ENCODE assay signal across 19 mouse cellular contexts in genomic region chr11:62825222-62826105, GRCm38 (mm10). TPM values are rescaled to one million over a fixed set of nuclear protein-coding genes. Genes with fewer than 3 reads are reported as not detected.
DNase-seq lines count a peak whose midpoint lies in the region; ATAC-seq and TF ChIP-seq lines count a peak whose summit lies in the region.
"Had no signal": no experiment of that assay in that cellular context is flagged by ENCODE, and none has a peak within 500 bp of the region (broad histone marks: within the 10 kb centered on the region; RNA-seq: fewer than 3 reads in every experiment).

No protein-coding gene starts in this region.

- TF ChIP-seq CTCF in intestine, postnatal 0 days (IDR thresholded peaks at IDR 0.05; ENCODE audit: low read depth) = no peak
- no peak for TF ChIP-seq CTCF in lung, embryonic 14.5 days (IDR thresholded peaks at IDR 0.05; ENCODE audit: low read depth)

- no peaks in the 10 kb centered on the region for H3K27me3 ChIP-seq in intestine, postnatal 0 days (replicated peaks; ENCODE audit: control insufficient read depth, insufficient read depth, low read length)
- H3K27me3 ChIP-seq in intestine, embryonic 15.5 days (replicated peaks) = no peaks in the 10 kb centered on the region
- no peaks in the 10 kb centered on the region for H3K27me3 ChIP-seq in lung, embryonic 14.5 days (ENCODE audit: insufficient read depth, low read length)
- no peaks in the 10 kb centered on the region for H3K27me3 ChIP-seq in limb, embryonic 14.5 days (ENCODE audit: control insufficient read depth, insufficient read depth, low read length)
- no peaks in the 10 kb centered on the region for H3K27me3 ChIP-seq in stomach, embryonic 16.5 days (ENCODE audit: control insufficient read depth, insufficient read depth, low read length)
- H3K27me3 ChIP-seq in hindbrain, embryonic 13.5 days = no peaks in the 10 kb centered on the region
- H3K27me3 ChIP-seq: lung, embryonic 15.5 days had no signal

- peaks cover 12% of the 10 kb centered on the region; the same call in 1 of the 2 replicates for H3K4me1 ChIP-seq in intestine, postnatal 0 days (replicated peaks; ENCODE audit: control insufficient read depth, insufficient read depth, low read length)
- H3K4me1 ChIP-seq in intestine, embryonic 15.5 days (replicated peaks) = peaks cover 28% of the 10 kb centered on the region; the same call in 1 of the 2 replicates
- 0 out of 2 replicates have a peak, but pooled peaks cover 6% of the 10 kb centered on the region for H3K4me1 ChIP-seq in lung, embryonic 14.5 days (ENCODE audit: insufficient read depth)
- peaks cover 22% of the 10 kb centered on the region for H3K4me1 ChIP-seq in limb, embryonic 14.5 days (ENCODE audit: control insufficient read depth, insufficient read depth, low read length)
- H3K4me1 ChIP-seq in stomach, embryonic 16.5 days (ENCODE audit: control insufficient read depth, insufficient read depth, low read length) = peaks cover 29% of the 10 kb centered on the region
- H3K4me1 ChIP-seq in hindbrain, embryonic 13.5 days (replicated peaks) = peaks cover 7% of the 10 kb centered on the region

- H3K4me2 ChIP-seq in intestine, postnatal 0 days (replicated peaks; ENCODE audit: low read depth) = no peak overlapping the region
- H3K4me2 ChIP-seq in intestine, embryonic 15.5 days (replicated peaks) = no peak overlapping the region
- H3K4me2 ChIP-seq in lung, embryonic 14.5 days = no peak overlapping the region
- no peak overlapping the region for H3K4me2 ChIP-seq in limb, embryonic 14.5 days (replicated peaks; ENCODE audit: low read depth, low read length, severe bottlenecking)
- H3K4me2 ChIP-seq in stomach, embryonic 16.5 days (ENCODE audit: low read depth, low read length) = peak overlapping the region; percentile 24; the same call in 1 of the 2 replicates
- no peak overlapping the region for H3K4me2 ChIP-seq in hindbrain, embryonic 13.5 days
- H3K4me2 ChIP-seq: heart, embryonic 11.5 days; lung, embryonic 15.5 days; midbrain, embryonic 12.5 days had no signal

- H3K9ac ChIP-seq in intestine, postnatal 0 days (ENCODE audit: low read depth, low read length) = no peak overlapping the region
- no peak overlapping the region for H3K9ac ChIP-seq in intestine, embryonic 15.5 days
- no peak overlapping the region for H3K9ac ChIP-seq in lung, embryonic 14.5 days
- H3K9ac ChIP-seq in limb, embryonic 14.5 days (ENCODE audit: low read depth, low read length, severe bottlenecking) = no peak overlapping the region
- peak overlapping the region; percentile 17; the same call in 1 of the 2 replicates for H3K9ac ChIP-seq in stomach, embryonic 16.5 days (ENCODE audit: low read length)
- no peak overlapping the region for H3K9ac ChIP-seq in hindbrain, embryonic 13.5 days
- H3K9ac ChIP-seq: lung, embryonic 15.5 days; midbrain, embryonic 12.5 days had no signal

- DNase-seq in lung, embryonic 14.5 days = peak; percentile 5
- no peak for DNase-seq in lung, postnatal 14 days
- peak; percentile 37 for DNase-seq in limb, embryonic 14.5 days (ENCODE audit: low spot score)
- DNase-seq in left cerebral cortex, postnatal 36 days (ENCODE audit: low spot score in 2 of 2) = no peak
- DNase-seq: cerebellum, adult 11 months; gastrocnemius, postnatal 10 days; heart, postnatal 4 days; right cerebral cortex, postnatal 25 days; thymus, postnatal 4 days had no signal

- 56% methylated on average over 9 of the region's 9 CpGs for WGBS in intestine, postnatal 0 days
- 69% methylated on average over 9 of the region's 9 CpGs for WGBS in intestine, embryonic 15.5 days
- 70% methylated on average over 9 of the region's 9 CpGs for WGBS in lung, embryonic 14.5 days
- 74% methylated on average over 9 of the region's 9 CpGs for WGBS in limb, embryonic 14.5 days
- WGBS in stomach, embryonic 16.5 days = 60% methylated on average over 9 of the region's 9 CpGs
- 86% methylated on average over 9 of the region's 9 CpGs for WGBS in hindbrain, embryonic 13.5 days

- peaks cover 13% of the 10 kb centered on the region; the same call in 1 of the 2 replicates for H3K36me3 ChIP-seq in intestine, postnatal 0 days (ENCODE audit: control insufficient read depth, insufficient read depth)
- H3K36me3 ChIP-seq in intestine, embryonic 15.5 days = no peaks in the 10 kb centered on the region
- H3K36me3 ChIP-seq in lung, embryonic 14.5 days (ENCODE audit: insufficient read depth) = peaks cover 7% of the 10 kb centered on the region; the same call in 1 of the 2 replicates
- H3K36me3 ChIP-seq in limb, embryonic 14.5 days (ENCODE audit: control insufficient read depth, insufficient read depth, low read length) = no peaks in the 10 kb centered on the region; the same call in 1 of the 2 replicates
- no peaks in the 10 kb centered on the region for H3K36me3 ChIP-seq in stomach, embryonic 16.5 days (ENCODE audit: control insufficient read depth, insufficient read depth, low read length)
- H3K36me3 ChIP-seq in hindbrain, embryonic 13.5 days = no peaks in the 10 kb centered on the region
- H3K36me3 ChIP-seq: lung, embryonic 15.5 days; midbrain, embryonic 12.5 days had no signal

- no peak for TF ChIP-seq POLR2A in limb, embryonic 14.5 days (IDR thresholded peaks at IDR 0.05; ENCODE audit: borderline replicate concordance, extremely low read depth, insufficient read depth, insufficient read length)

- no peak overlapping the region for H3K4me3 ChIP-seq in intestine, postnatal 0 days (ENCODE audit: low read depth, low read length)
- H3K4me3 ChIP-seq in intestine, embryonic 15.5 days (replicated peaks) = no peak overlapping the region
- H3K4me3 ChIP-seq in lung, embryonic 14.5 days (ENCODE audit: low read depth, low read length) = no peak overlapping the region
- no peak overlapping the region for H3K4me3 ChIP-seq in limb, embryonic 14.5 days (replicated peaks; ENCODE audit: low read length)
- no peak overlapping the region for H3K4me3 ChIP-seq in stomach, embryonic 16.5 days (replicated peaks; ENCODE audit: low read length)
- no peak overlapping the region for H3K4me3 ChIP-seq in hindbrain, embryonic 13.5 days
- H3K4me3 ChIP-seq: erythroblast, embryonic 14.5 days; lung, embryonic 15.5 days; midbrain, embryonic 12.5 days had no signal

- peak overlapping the region; percentile 35; the same call in 1 of the 2 replicates for H3K27ac ChIP-seq in intestine, postnatal 0 days (ENCODE audit: low read depth, low read length)
- H3K27ac ChIP-seq in intestine, embryonic 15.5 days = no peak overlapping the region
- no peak overlapping the region for H3K27ac ChIP-seq in lung, embryonic 14.5 days (ENCODE audit: low read depth)
- H3K27ac ChIP-seq in limb, embryonic 14.5 days (replicated peaks; ENCODE audit: low read depth, low read length) = no peak overlapping the region
- peak overlapping the region; percentile 85 for H3K27ac ChIP-seq in stomach, embryonic 16.5 days (ENCODE audit: low read length)
- H3K27ac ChIP-seq in hindbrain, embryonic 13.5 days = no peak overlapping the region
- H3K27ac ChIP-seq: lung, embryonic 15.5 days; midbrain, embryonic 12.5 days had no signal

- intact Hi-C loops in left cerebral cortex, postnatal 36 days (cut with DNase I) = no loop called here

- no peak for ATAC-seq in intestine, postnatal 0 days
- no peak for ATAC-seq in intestine, embryonic 15.5 days
- no peak for ATAC-seq in lung, embryonic 14.5 days (ENCODE audit: insufficient read depth)
- no peak for ATAC-seq in limb, embryonic 14.5 days (ENCODE audit: low FRiP score, low read depth)
- peak; percentile 65; the same call in 1 of the 2 replicates for ATAC-seq in stomach, embryonic 16.5 days (ENCODE audit: insufficient read depth, low FRiP score)
- no peak for ATAC-seq in hindbrain, embryonic 13.5 days (ENCODE audit: low FRiP score)
- ATAC-seq: forebrain, embryonic 16.5 days had no signal

- H3K9me3 ChIP-seq in intestine, postnatal 0 days (ENCODE audit: control insufficient read depth) = no peaks in the 10 kb centered on the region
- no peaks in the 10 kb centered on the region for H3K9me3 ChIP-seq in intestine, embryonic 15.5 days
- no peaks in the 10 kb centered on the region for H3K9me3 ChIP-seq in lung, embryonic 14.5 days (ENCODE audit: low read depth, low read length)
- no peaks in the 10 kb centered on the region for H3K9me3 ChIP-seq in limb, embryonic 14.5 days (ENCODE audit: control insufficient read depth, low read length)
- H3K9me3 ChIP-seq in stomach, embryonic 16.5 days (replicated peaks; ENCODE audit: control insufficient read depth, low read length) = no peaks in the 10 kb centered on the region
- no peaks in the 10 kb centered on the region for H3K9me3 ChIP-seq in hindbrain, embryonic 13.5 days
- H3K9me3 ChIP-seq: G1E; lung, embryonic 15.5 days; midbrain, embryonic 12.5 days had no signal

RNA-seq across cellular contexts. Expression of gene Trim16, which starts 5.4 kb away (rescaled TPM):
- 10.8 and 11.5 TPM in 2 replicates for polyA plus RNA-seq in intestine, postnatal 0 days (2015; fragmentation: Nextera tagmentation; extraction: Ambion mirVana)
- 11.1 and 11.3 TPM in 2 replicates for polyA plus RNA-seq in intestine, embryonic 15.5 days (2015; fragmentation: Nextera tagmentation; extraction: Ambion mirVana)
- polyA plus RNA-seq in lung, embryonic 14.5 days (2014; fragmentation: Nextera tagmentation; extraction: Ambion mirVana) = 18.0 and 20.4 TPM in 2 replicates
- 14.3 and 16.2 TPM in 2 replicates for polyA plus RNA-seq in limb, embryonic 14.5 days (2012; rRNA removed)
- 19.8 and 22.8 TPM in 2 replicates for polyA plus RNA-seq in limb, embryonic 14.5 days (2014; fragmentation: Nextera tagmentation; extraction: Ambion mirVana)
- 21.7 and 24.2 TPM in 2 replicates for polyA plus RNA-seq in stomach, embryonic 16.5 days (2015; fragmentation: Nextera tagmentation; extraction: Ambion mirVana)
- 1 to 10 TPM; 2.3 to 2.4 TPM for total RNA-seq in left cerebral cortex, postnatal 36 days (2021)
- polyA plus RNA-seq in hindbrain, embryonic 13.5 days (2015; fragmentation: Nextera tagmentation; extraction: Ambion mirVana) = 6.8 and 7.9 TPM in 2 replicates
- polyA plus RNA-seq: erythroblast, embryonic 14.5 days; G1E had no signal

RNA-seq across cellular contexts. Expression of gene Fbxw10, which starts 21.4 kb away (rescaled TPM):
- polyA plus RNA-seq in intestine, postnatal 0 days (2015; fragmentation: Nextera tagmentation; extraction: Ambion mirVana) = 0.14 and 0.17 TPM in 2 replicates
- polyA plus RNA-seq in intestine, embryonic 15.5 days (2015; fragmentation: Nextera tagmentation; extraction: Ambion mirVana) = 0.14 and 0.27 TPM in 2 replicates
- polyA plus RNA-seq in lung, embryonic 14.5 days (2014; fragmentation: Nextera tagmentation; extraction: Ambion mirVana) = 0.24 and 0.30 TPM in 2 replicates
- 0.63 and 0.67 TPM in 2 replicates for polyA plus RNA-seq in limb, embryonic 14.5 days (2012; rRNA removed)
- polyA plus RNA-seq in limb, embryonic 14.5 days (2014; fragmentation: Nextera tagmentation; extraction: Ambion mirVana) = 0.56 and 0.72 TPM in 2 replicates
- polyA plus RNA-seq in stomach, embryonic 16.5 days (2015; fragmentation: Nextera tagmentation; extraction: Ambion mirVana) = 0.30 and 0.50 TPM in 2 replicates
- total RNA-seq in left cerebral cortex, postnatal 36 days (2021) = under 1 TPM; 0.39 to 0.74 TPM
- polyA plus RNA-seq in hindbrain, embryonic 13.5 days (2015; fragmentation: Nextera tagmentation; extraction: Ambion mirVana) = 0.34 and 0.40 TPM in 2 replicates
- polyA plus RNA-seq: erythroblast, embryonic 14.5 days; G1E had no signal

RNA-seq across cellular contexts. Expression of gene Zfp286, which starts 36.2 kb away (rescaled TPM):
- polyA plus RNA-seq in intestine, postnatal 0 days (2015; fragmentation: Nextera tagmentation; extraction: Ambion mirVana) = 4.2 and 4.3 TPM in 2 replicates
- 13.1 and 13.5 TPM in 2 replicates for polyA plus RNA-seq in intestine, embryonic 15.5 days (2015; fragmentation: Nextera tagmentation; extraction: Ambion mirVana)
- polyA plus RNA-seq in lung, embryonic 14.5 days (2014; fragmentation: Nextera tagmentation; extraction: Ambion mirVana) = 17.3 and 21.3 TPM in 2 replicates
- polyA plus RNA-seq in limb, embryonic 14.5 days (2012; rRNA removed) = 14.0 and 17.0 TPM in 2 replicates
- polyA plus RNA-seq in limb, embryonic 14.5 days (2014; fragmentation: Nextera tagmentation; extraction: Ambion mirVana) = 22.2 and 31.9 TPM in 2 replicates
- polyA plus RNA-seq in stomach, embryonic 16.5 days (2015; fragmentation: Nextera tagmentation; extraction: Ambion mirVana) = 14.5 and 14.6 TPM in 2 replicates
- total RNA-seq in left cerebral cortex, postnatal 36 days (2021) = 10 to 100 TPM; 19.8 to 27.2 TPM
- polyA plus RNA-seq in hindbrain, embryonic 13.5 days (2015; fragmentation: Nextera tagmentation; extraction: Ambion mirVana) = 29.0 and 32.8 TPM in 2 replicates
- polyA plus RNA-seq: erythroblast, embryonic 14.5 days; G1E had no signal

RNA-seq across cellular contexts. Expression of gene Tvp23b, which starts 53.8 kb away (rescaled TPM):
- 53.4 and 57.2 TPM in 2 replicates for polyA plus RNA-seq in intestine, postnatal 0 days (2015; fragmentation: Nextera tagmentation; extraction: Ambion mirVana)
- polyA plus RNA-seq in intestine, embryonic 15.5 days (2015; fragmentation: Nextera tagmentation; extraction: Ambion mirVana) = 79.6 and 82.3 TPM in 2 replicates
- 55.3 and 57.7 TPM in 2 replicates for polyA plus RNA-seq in lung, embryonic 14.5 days (2014; fragmentation: Nextera tagmentation; extraction: Ambion mirVana)
- polyA plus RNA-seq in limb, embryonic 14.5 days (2012; rRNA removed) = 38.2 and 40.1 TPM in 2 replicates
- 60.4 and 65.6 TPM in 2 replicates for polyA plus RNA-seq in limb, embryonic 14.5 days (2014; fragmentation: Nextera tagmentation; extraction: Ambion mirVana)
- polyA plus RNA-seq in stomach, embryonic 16.5 days (2015; fragmentation: Nextera tagmentation; extraction: Ambion mirVana) = 85.4 and 93.8 TPM in 2 replicates
- total RNA-seq in left cerebral cortex, postnatal 36 days (2021) = 10 to 100 TPM; 29.4 to 29.6 TPM
- 56.7 and 58.6 TPM in 2 replicates for polyA plus RNA-seq in hindbrain, embryonic 13.5 days (2015; fragmentation: Nextera tagmentation; extraction: Ambion mirVana)
- polyA plus RNA-seq: erythroblast, embryonic 14.5 days had no signal

Comparison
In these comparisons a context has a peak if more than half of its experiments do, and no peak if none do; other contexts are left out.
1. H3K27ac ChIP-seq: peak in intestine, postnatal 0 days (single experiment) and stomach, embryonic 16.5 days (single experiment); none in intestine, embryonic 15.5 days (single experiment), lung, embryonic 14.5 days (single experiment), limb, embryonic 14.5 days (single experiment) and hindbrain, embryonic 13.5 days (single experiment).
2. DNase-seq: peak in lung, embryonic 14.5 days (single experiment) and limb, embryonic 14.5 days (single experiment); none in lung, postnatal 14 days (single experiment) and left cerebral cortex, postnatal 36 days (0 of 2).